Mouse (Mus musculus) midbrain, embryonic 11.5 days (tissue): Measurements from ENCODE around the gene Sccpdh. TPM values are rescaled to one million over a fixed set of nuclear protein-coding genes. Genes with fewer than 3 reads are reported as not detected.
"Not testable (repeated sequence)": the region's sequence is repeated elsewhere in the genome, so short reads cannot be mapped to it uniquely, and the experiment has no call there.

Source experiments
- ATAC-seq: fragments of 200-750 bp; cut with Nextera tagmentation; 2 replicates; pipeline ENCODE4 v1.8.0; 2017; ENCODE audit warnings: moderate TSS enrichment, moderate library complexity; ENCODE audit not compliant: low FRiP score
- DNase-seq: peaks from one replicate; pipeline ENCODE4 v3.0.0; 2015; ENCODE audit warnings: low spot score; ENCODE audit errors: missing footprints
- H3K27ac ChIP-seq: fragments of 300-500 bp; sonication (generic); 2 replicates; pipeline ENCODE4 v1.5.1; 2014; ENCODE audit warnings: low read depth, low read length
- H3K27me3 ChIP-seq: fragments of 300-500 bp; sonication (generic); 2 replicates; pipeline ENCODE4 v1.6.1; 2014; ENCODE audit warnings: mild to moderate bottlenecking, low read length, moderate library complexity, mixed read lengths; ENCODE audit not compliant: control insufficient read depth, insufficient read depth
- H3K36me3 ChIP-seq: fragments of 300-500 bp; sonication (generic); 2 replicates; pipeline ENCODE4 v1.6.1; 2014; ENCODE audit warnings: mild to moderate bottlenecking, low read length, moderate library complexity, mixed read lengths; ENCODE audit not compliant: control insufficient read depth, insufficient read depth
- H3K4me1 ChIP-seq: fragments of 300-500 bp; sonication (generic); 2 replicates; pipeline ENCODE4 v1.6.1; 2014; ENCODE audit warnings: low read length; ENCODE audit not compliant: control insufficient read depth, insufficient read depth
- H3K4me2 ChIP-seq: fragments of 300-500 bp; sonication (generic); 2 replicates; pipeline ENCODE4 v1.6.1; 2014; ENCODE audit warnings: mild to moderate bottlenecking, moderate library complexity
- H3K4me3 ChIP-seq: fragments of 300-500 bp; sonication (generic); 2 replicates; pipeline ENCODE4 v1.5.1; 2014; ENCODE audit warnings: low read depth, low read length
- H3K9ac ChIP-seq: fragments of 300-500 bp; sonication (generic); 2 replicates; pipeline ENCODE4 v1.6.1; 2014; ENCODE audit warnings: low read length
- H3K9me3 ChIP-seq: fragments of 300-500 bp; sonication (generic); 2 replicates; pipeline ENCODE4 v1.6.1; 2016; ENCODE audit warnings: low read length; ENCODE audit not compliant: control insufficient read depth
- WGBS: fragments of 180-500 bp; shearing (Covaris S2); extraction: QIAGEN DNeasy Blood & Tissue Kit; methylation state at CpG from one replicate; pipeline ENCODE4 v1.1.7; 2014; 5-methylcytosine and 5-hydroxymethylcytosine counted together
- polyA plus RNA-seq: library from polyadenylated mRNA; unstranded; fragments of >200 nt; fragmentation: Nextera tagmentation; extraction: Ambion mirVana; gene quantifications from 2 replicates; pipeline ENCODE4 v1.2.1, GENCODE M21; 2014

Gene Sccpdh
- polyA plus RNA-seq, 1 experiment from 2014 or later: 95.6 TPM

DNA sequence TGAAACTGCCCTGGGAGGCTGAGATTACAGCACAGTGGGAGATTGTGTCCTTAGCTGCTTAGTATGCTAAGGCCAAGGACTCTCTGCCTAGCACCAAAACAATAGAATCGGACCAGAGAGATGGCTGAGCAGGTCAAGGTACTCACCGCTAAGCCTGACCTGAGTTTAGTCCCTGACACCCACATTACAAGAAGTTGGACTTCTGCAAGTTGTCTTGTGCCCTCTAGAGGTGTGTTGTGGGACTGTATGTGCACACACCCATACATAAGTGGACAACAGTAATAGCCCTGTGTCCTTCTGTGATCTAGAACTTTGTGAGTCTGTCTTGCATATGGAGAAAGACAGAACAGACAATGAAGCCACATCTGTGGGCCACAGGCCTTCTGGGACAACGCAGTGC, 33.9 kb upstream of the Sccpdh start:
- Histone ChIP-seq H3K9ac (no peak overlapping the region), H3K4me2 (no peak overlapping the region), H3K9me3 (no peaks in the 10 kb centered on the region), H3K27ac (no peak overlapping the region), H3K4me3 (no peak overlapping the region), H3K36me3 (no peaks in the 10 kb centered on the region), H3K4me1 (no peaks in the 10 kb centered on the region), H3K27me3 (no peaks in the 10 kb centered on the region)
- DNase-seq: no peak
- WGBS: 81% methylated on average over 3 of the region's 3 CpGs
- no peak for ATAC-seq

- no peaks in the 10 kb centered on the region for H3K9me3 ChIP-seq
- H3K4me3 ChIP-seq: no peak overlapping the region
- ATAC-seq (no peak), DNase-seq (no peak)
- H3K9ac ChIP-seq: no peak overlapping the region
- H3K4me1 ChIP-seq: no peaks in the 10 kb centered on the region; the same call in 1 of the 2 replicates
- no peaks in the 10 kb centered on the region for H3K27me3 ChIP-seq
- WGBS: 89% methylated on average over 4 of the region's 4 CpGs
- H3K4me2 ChIP-seq: no peak overlapping the region
- no peaks in the 10 kb centered on the region for H3K36me3 ChIP-seq
- no peak overlapping the region for H3K27ac ChIP-seq
These were observed 25.3 kb upstream of the Sccpdh start for GRCm38 (mm10) chr1:179642726-179643125.

DNA sequence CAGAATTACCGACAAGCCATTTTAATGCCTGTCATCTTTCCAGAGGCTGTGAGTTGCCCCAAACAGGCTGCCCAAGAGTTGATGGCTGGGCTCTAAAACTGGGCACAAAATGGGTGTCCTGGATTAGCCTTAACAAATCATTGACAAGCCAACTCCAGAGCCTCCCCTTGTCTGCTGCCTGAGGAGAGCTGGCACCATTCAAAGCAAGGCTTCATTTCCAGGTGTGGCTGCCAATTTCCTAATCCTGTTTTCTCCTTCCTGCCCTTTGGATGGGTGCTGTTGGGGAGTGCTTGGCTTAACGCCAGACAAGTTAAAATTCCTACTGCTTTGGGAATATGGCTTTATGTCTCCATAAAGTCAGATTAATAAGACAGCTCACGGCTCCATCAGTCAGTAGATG, 23.9 kb upstream of the Sccpdh start:
- no peak overlapping the region for H3K4me3 ChIP-seq
- H3K27ac ChIP-seq: no peak overlapping the region
- WGBS: 84% methylated on average over 3 of the region's 3 CpGs
- H3K9ac ChIP-seq: no peak overlapping the region
- H3K4me1 ChIP-seq: no peaks in the 10 kb centered on the region; the same call in 1 of the 2 replicates
- H3K27me3 ChIP-seq: no peaks in the 10 kb centered on the region
- ATAC-seq: no peak
- no peaks in the 10 kb centered on the region for H3K36me3 ChIP-seq
- DNase-seq: no peak
- H3K9me3 ChIP-seq: no peaks in the 10 kb centered on the region
- H3K4me2 ChIP-seq: no peak overlapping the region

DNA sequence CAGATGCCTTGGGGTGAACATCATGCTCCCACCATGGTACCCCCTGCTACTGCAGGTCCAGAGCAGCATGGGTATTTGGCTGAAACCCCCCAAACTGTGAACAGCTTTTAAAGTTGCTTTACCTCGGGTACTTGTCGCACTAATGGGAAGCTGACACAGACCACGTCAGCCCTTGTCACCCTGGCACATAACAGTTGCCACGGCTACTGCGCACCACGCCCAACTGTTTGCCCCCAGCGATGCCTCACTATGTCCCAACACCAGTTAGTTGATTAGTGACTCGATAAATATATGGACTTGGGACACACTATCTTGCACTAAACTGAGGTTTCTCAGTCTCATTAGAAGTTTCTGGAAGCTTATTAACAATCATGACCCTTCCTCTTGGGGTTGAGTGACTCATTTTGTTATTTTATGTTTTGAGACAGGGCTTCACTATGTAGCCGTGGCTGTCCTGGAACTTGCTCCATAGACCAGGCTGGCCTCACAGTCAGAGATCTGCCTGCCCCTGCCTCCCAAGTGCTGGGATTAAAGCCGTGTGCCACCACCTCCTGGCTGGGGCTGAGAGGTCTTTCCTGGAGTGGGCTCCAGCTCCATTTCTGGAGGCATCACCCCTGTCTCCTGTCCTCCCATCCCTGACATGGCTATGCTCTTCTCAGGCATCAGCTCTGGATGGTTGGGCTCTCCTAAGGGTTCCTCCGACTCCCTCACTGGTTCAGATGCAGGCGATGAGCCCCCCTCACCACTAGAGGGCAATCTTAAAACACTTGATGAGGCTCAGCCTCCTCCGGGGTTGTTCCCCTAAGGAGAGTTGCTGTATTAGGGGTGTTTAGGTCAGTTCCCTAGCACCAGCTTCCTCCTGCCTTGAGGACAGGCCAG, 22.7 kb upstream of the Sccpdh start:
- 63% methylated on average over 13 of the region's 13 CpGs for WGBS
- peak; percentile 98 for DNase-seq
- H3K9ac ChIP-seq: no peak overlapping the region
- no peak overlapping the region for H3K4me3 ChIP-seq
- H3K27me3 ChIP-seq: no peaks in the 10 kb centered on the region
- H3K9me3 ChIP-seq: no peaks in the 10 kb centered on the region
- ATAC-seq: peak; percentile 85
- H3K4me2 ChIP-seq: no peak overlapping the region
- H3K27ac ChIP-seq: no peak overlapping the region
- H3K36me3 ChIP-seq: no peaks in the 10 kb centered on the region
- H3K4me1 ChIP-seq: no peaks in the 10 kb centered on the region; the same call in 1 of the 2 replicates

GRCm38 (mm10) chr1:179645980-179646268, 22.1 kb upstream of the Sccpdh start:
- no peaks in the 10 kb centered on the region; the same call in 1 of the 2 replicates for H3K4me1 ChIP-seq
- DNase-seq: no peak
- no peaks in the 10 kb centered on the region for H3K27me3 ChIP-seq
- no peak overlapping the region for H3K9ac ChIP-seq
- no peak overlapping the region for H3K4me2 ChIP-seq
- H3K36me3 ChIP-seq: no peaks in the 10 kb centered on the region
- no peak for ATAC-seq
- H3K9me3 ChIP-seq: no peaks in the 10 kb centered on the region
- H3K27ac ChIP-seq: no peak overlapping the region
- no peak overlapping the region for H3K4me3 ChIP-seq
- WGBS: 18% methylated on average over 4 of the region's 4 CpGs

- not testable (repeated sequence) for ATAC-seq, DNase-seq, H3K4me2 ChIP-seq, H3K4me3 ChIP-seq, H3K4me1 ChIP-seq, H3K9me3 ChIP-seq, H3K36me3 ChIP-seq, H3K27me3 ChIP-seq, H3K9ac ChIP-seq, H3K27ac ChIP-seq
- 73% methylated on average over 4 of the region's 5 CpGs for WGBS
These were observed 19.3 kb upstream of the Sccpdh start for GRCm38 (mm10) chr1:179648678-179649077.

- Histone ChIP-seq H3K9me3 (no peaks in the 10 kb centered on the region), H3K4me1 (no peaks in the 10 kb centered on the region; the same call in 1 of the 2 replicates), H3K27ac (no peak overlapping the region), H3K9ac (no peak overlapping the region), H3K27me3 (no peaks in the 10 kb centered on the region), H3K4me3 (no peak overlapping the region), H3K36me3 (no peaks in the 10 kb centered on the region), H3K4me2 (no peak overlapping the region)
- ATAC-seq (no peak), DNase-seq (no peak)
- WGBS: 82% methylated on average over 3 of the region's 3 CpGs
These were observed 18.7 kb upstream of the Sccpdh start for GRCm38 (mm10) chr1:179649324-179649723.

- H3K36me3 ChIP-seq: no peaks in the 10 kb centered on the region
- H3K4me2 ChIP-seq: no peak overlapping the region
- ATAC-seq: no peak
- no peak overlapping the region for H3K4me3 ChIP-seq
- no peaks in the 10 kb centered on the region; the same call in 1 of the 2 replicates for H3K4me1 ChIP-seq
- no peaks in the 10 kb centered on the region for H3K27me3 ChIP-seq
- no peak overlapping the region for H3K27ac ChIP-seq
- no peak for DNase-seq
- H3K9me3 ChIP-seq: no peaks in the 10 kb centered on the region
- 79% methylated on average over 4 of the region's 4 CpGs for WGBS
- no peak overlapping the region for H3K9ac ChIP-seq
These were observed 17.7 kb upstream of the Sccpdh start for GRCm38 (mm10) chr1:179650284-179650683.

- ATAC-seq: no peak
- Histone ChIP-seq H3K9ac (no peak overlapping the region), H3K9me3 (no peaks in the 10 kb centered on the region), H3K36me3 (no peaks in the 10 kb centered on the region), H3K4me2 (no peak overlapping the region), H3K4me1 (no peaks in the 10 kb centered on the region), H3K27me3 (no peaks in the 10 kb centered on the region), H3K4me3 (no peak overlapping the region), H3K27ac (no peak overlapping the region)
- 84% methylated on average over 5 of the region's 5 CpGs for WGBS
- DNase-seq: no peak
These were observed 16.8 kb upstream of the Sccpdh start for GRCm38 (mm10) chr1:179651224-179651623.
